Mouse (Mus musculus): Measurements from ENCODE around the gene Crybg2. TPM values are rescaled to one million over a fixed set of nuclear protein-coding genes. Genes with fewer than 3 reads are reported as not detected.

The Crybg2 gene
- polyA plus RNA-seq, 1 experiment from 2014 or later = 0.30 TPM

- 17% methylated on average over 17 of the region's 17 CpGs for WGBS
- Histone ChIP-seq H3K9me3 (replicated peaks) (no peaks in the 10 kb centered on the region), H3K4me1 (replicated peaks) (peaks cover 19% of the 10 kb centered on the region), H3K9ac (no peak overlapping the region), H3K4me2 (peak overlapping the region; percentile 5; the same call in 1 of the 2 replicates), H3K36me3 (no peaks in the 10 kb centered on the region), H3K27me3 (no peaks in the 10 kb centered on the region), H3K4me3 (no peak overlapping the region), H3K27ac (no peak overlapping the region)
- ATAC-seq (replicated peaks; ENCODE audit: insufficient number of reproducible peaks, insufficient read depth, low FRiP score, low read depth) = no peak
Measured at GRCm38 (mm10) chr4:134123680-134124551, 63.3 kb downstream of the Crybg2 start.

GRCm38 (mm10) chr4:134125383-134126060, 64.9 kb downstream of the Crybg2 start:
- H3K9ac ChIP-seq = no peak overlapping the region
- no peaks in the 10 kb centered on the region for H3K27me3 ChIP-seq
- no peaks in the 10 kb centered on the region for H3K9me3 ChIP-seq (replicated peaks)
- 78% methylated on average over 15 of the region's 15 CpGs for WGBS
- no peak overlapping the region for H3K4me3 ChIP-seq
- 0 out of 2 replicates have a peak, but pooled peaks cover under 1% of the 10 kb centered on the region for H3K36me3 ChIP-seq
- ATAC-seq (replicated peaks; ENCODE audit: insufficient number of reproducible peaks, insufficient read depth, low FRiP score, low read depth) = no peak
- no peak overlapping the region for H3K27ac ChIP-seq
- peaks cover 29% of the 10 kb centered on the region for H3K4me1 ChIP-seq (replicated peaks)
- no peak overlapping the region for H3K4me2 ChIP-seq

GRCm38 (mm10) chr4:134126300-134127120, 65.9 kb downstream of the Crybg2 start:
- ATAC-seq (replicated peaks; ENCODE audit: insufficient number of reproducible peaks, insufficient read depth, low FRiP score, low read depth) = no peak
- 0 out of 2 replicates have a peak overlapping the region, but pooled peaks have one; percentile 74 for H3K4me3 ChIP-seq
- H3K27ac ChIP-seq = no peak overlapping the region
- peaks cover 29% of the 10 kb centered on the region for H3K4me1 ChIP-seq (replicated peaks)
- 84% methylated on average over 21 of the region's 21 CpGs for WGBS
- no peak overlapping the region for H3K9ac ChIP-seq
- H3K9me3 ChIP-seq (replicated peaks) = no peaks in the 10 kb centered on the region
- no peak overlapping the region for H3K4me2 ChIP-seq
- H3K36me3 ChIP-seq = peaks cover 9% of the 10 kb centered on the region; the same call in 1 of the 2 replicates
- no peaks in the 10 kb centered on the region for H3K27me3 ChIP-seq

- no peak for ATAC-seq (replicated peaks; ENCODE audit: insufficient number of reproducible peaks, insufficient read depth, low FRiP score, low read depth)
- H3K4me2 ChIP-seq = peak overlapping the region; percentile 93
- peaks cover 9% of the 10 kb centered on the region; the same call in 1 of the 2 replicates for H3K36me3 ChIP-seq
- peaks cover 29% of the 10 kb centered on the region for H3K4me1 ChIP-seq (replicated peaks)
- WGBS = 80% methylated on average over 7 of the region's 7 CpGs
- H3K9ac ChIP-seq = no peak overlapping the region
- H3K4me3 ChIP-seq = peak overlapping the region; percentile 74; the same call in 1 of the 2 replicates
- no peak overlapping the region for H3K27ac ChIP-seq
- no peaks in the 10 kb centered on the region for H3K27me3 ChIP-seq
- H3K9me3 ChIP-seq (replicated peaks) = no peaks in the 10 kb centered on the region
Measured at GRCm38 (mm10) chr4:134127121-134127455, 66.5 kb downstream of the Crybg2 start.

GRCm38 (mm10) chr4:134127793-134128192, 67.2 kb downstream of the Crybg2 start:
- H3K27me3 ChIP-seq = no peaks in the 10 kb centered on the region
- H3K4me3 ChIP-seq = peak overlapping the region; percentile 74
- peaks cover 9% of the 10 kb centered on the region; the same call in 1 of the 2 replicates for H3K36me3 ChIP-seq
- peak overlapping the region; percentile 90; the same call in 1 of the 2 replicates for H3K27ac ChIP-seq
- peak overlapping the region; percentile 81 for H3K9ac ChIP-seq
- 48% methylated on average over 8 of the region's 8 CpGs for WGBS
- H3K4me2 ChIP-seq = peak overlapping the region; percentile 93
- no peak for ATAC-seq (replicated peaks; ENCODE audit: insufficient number of reproducible peaks, insufficient read depth, low FRiP score, low read depth)
- H3K9me3 ChIP-seq (replicated peaks) = no peaks in the 10 kb centered on the region
- H3K4me1 ChIP-seq (replicated peaks) = peaks cover 29% of the 10 kb centered on the region

GRCm38 (mm10) chr4:134128221-134128982, 67.8 kb downstream of the Crybg2 start, which contains the start of gene Sh3bgrl3:
TSS of gene Sh3bgrl3 (minus strand) at chr4:134128789.
- Histone ChIP-seq H3K4me2 (peak within 1 kb of the TSS; percentile 93), H3K36me3 (peaks cover 9% of the 10 kb centered on the region; the same call in 1 of the 2 replicates), H3K4me1 (replicated peaks) (peaks cover 29% of the 10 kb centered on the region), H3K4me3 (peak within 1 kb of the TSS; percentile 74), H3K9ac (peak within 1 kb of the TSS; percentile 81), H3K27me3 (no peaks in the 10 kb centered on the region), H3K9me3 (replicated peaks) (no peaks in the 10 kb centered on the region), H3K27ac (peak within 1 kb of the TSS; percentile 90)
- WGBS = under 1% methylated on average over 50 of the region's 50 CpGs
- peak; percentile 92 for ATAC-seq (replicated peaks; ENCODE audit: insufficient number of reproducible peaks, insufficient read depth, low FRiP score, low read depth)

GRCm38 (mm10) chr4:134128983-134129362, 68.4 kb downstream of the Crybg2 start:
- 2% methylated on average over 14 of the region's 14 CpGs for WGBS

GRCm38 (mm10) chr4:134129482-134129881, 68.9 kb downstream of the Crybg2 start:
- H3K4me3 ChIP-seq = peak overlapping the region; percentile 74
- H3K4me1 ChIP-seq (replicated peaks) = peaks cover 27% of the 10 kb centered on the region
- H3K27me3 ChIP-seq = no peaks in the 10 kb centered on the region
- peak overlapping the region; percentile 90 for H3K27ac ChIP-seq
- H3K9me3 ChIP-seq (replicated peaks) = no peaks in the 10 kb centered on the region
- WGBS = 22% methylated on average over 6 of the region's 6 CpGs
- H3K9ac ChIP-seq = peak overlapping the region; percentile 81; the same call in 1 of the 2 replicates
- peaks cover 9% of the 10 kb centered on the region; the same call in 1 of the 2 replicates for H3K36me3 ChIP-seq
- ATAC-seq (replicated peaks; ENCODE audit: insufficient number of reproducible peaks, insufficient read depth, low FRiP score, low read depth) = no peak
- H3K4me2 ChIP-seq = peak overlapping the region; percentile 93

More at GRCm38 (mm10) chr4:134128983-134129362, 68.4 kb downstream of the Crybg2 start:
- H3K4me1 ChIP-seq (replicated peaks) = peaks cover 27% of the 10 kb centered on the region
- H3K27ac ChIP-seq = peak overlapping the region; percentile 90
- peak overlapping the region; percentile 93 for H3K4me2 ChIP-seq
- peak overlapping the region; percentile 74 for H3K4me3 ChIP-seq
- no peaks in the 10 kb centered on the region for H3K27me3 ChIP-seq
- no peaks in the 10 kb centered on the region for H3K9me3 ChIP-seq (replicated peaks)
- H3K36me3 ChIP-seq = peaks cover 9% of the 10 kb centered on the region; the same call in 1 of the 2 replicates
- ATAC-seq (replicated peaks; ENCODE audit: insufficient number of reproducible peaks, insufficient read depth, low FRiP score, low read depth) = peak; percentile 45
- H3K9ac ChIP-seq = peak overlapping the region; percentile 81

GRCm38 (mm10) chr4:134132117-134132516, 71.5 kb downstream of the Crybg2 start:
- no peak for ATAC-seq (replicated peaks; ENCODE audit: insufficient number of reproducible peaks, insufficient read depth, low FRiP score, low read depth)
- H3K4me2 ChIP-seq = no peak overlapping the region
- H3K4me1 ChIP-seq (replicated peaks) = peaks cover 28% of the 10 kb centered on the region
- no peaks in the 10 kb centered on the region for H3K9me3 ChIP-seq (replicated peaks)
- no peak overlapping the region for H3K9ac ChIP-seq
- H3K27me3 ChIP-seq = no peaks in the 10 kb centered on the region
- peaks cover 9% of the 10 kb centered on the region; the same call in 1 of the 2 replicates for H3K36me3 ChIP-seq
- H3K4me3 ChIP-seq = no peak overlapping the region
- 60% methylated on average over 3 of the region's 3 CpGs for WGBS
- H3K27ac ChIP-seq = no peak overlapping the region

GRCm38 (mm10) chr4:134132519-134133095, 72.0 kb downstream of the Crybg2 start:
- Histone ChIP-seq H3K9me3 (replicated peaks) (no peaks in the 10 kb centered on the region), H3K36me3 (peaks cover 12% of the 10 kb centered on the region; the same call in 1 of the 2 replicates), H3K4me1 (replicated peaks) (peaks cover 23% of the 10 kb centered on the region), H3K4me2 (no peak overlapping the region), H3K4me3 (no peak overlapping the region), H3K27me3 (no peaks in the 10 kb centered on the region), H3K9ac (no peak overlapping the region), H3K27ac (no peak overlapping the region)
- 60% methylated on average over 8 of the region's 8 CpGs for WGBS
- no peak for ATAC-seq (replicated peaks; ENCODE audit: insufficient number of reproducible peaks, insufficient read depth, low FRiP score, low read depth)

Data from heart, embryonic 15.5 days (tissue).